Mouse (Mus musculus) spleen, adult 2 months (tissue): ENCODE results near the gene Arhgap18. TPM values are rescaled to one million over a fixed set of nuclear protein-coding genes. Genes with fewer than 3 reads are reported as not detected.

Experiments used
- DNase-seq, 2 experiments: peaks; one replicate each; pipeline versions ENCODE4 v3.0.0 to v3.0.0-alpha.2; 2012 to 2021; ENCODE audit warnings: low spot score in 2 of 2, low read depth in 1 of 2
- H3K27ac ChIP-seq: fragments of 200-500 bp; 2 replicates; pipeline ENCODE4 v1.5.1; 2012; ENCODE audit warnings: low read length, inconsistent platforms; ENCODE audit not compliant: insufficient read depth
- H3K27me3 ChIP-seq: fragments of 200-500 bp; 2 replicates; pipeline ENCODE4 v1.6.1; 2012; ENCODE audit warnings: mild to moderate bottlenecking, moderate library complexity, low read length, inconsistent platforms; ENCODE audit not compliant: control insufficient read depth, insufficient read depth
- H3K36me3 ChIP-seq: fragments of 200-500 bp; 2 replicates; pipeline ENCODE4 v1.6.1; 2012; ENCODE audit warnings: mild to moderate bottlenecking, low read length, inconsistent platforms; ENCODE audit not compliant: control insufficient read depth, insufficient read depth
- H3K4me1 ChIP-seq: fragments of 200-500 bp; 2 replicates; pipeline ENCODE4 v1.6.1; 2011; ENCODE audit warnings: inconsistent platforms; ENCODE audit not compliant: control insufficient read depth, insufficient read depth, insufficient read length
- H3K4me3 ChIP-seq: fragments of 200-500 bp; 2 replicates; pipeline ENCODE4 v1.5.1; 2011; ENCODE audit warnings: mild to moderate bottlenecking, inconsistent platforms; ENCODE audit not compliant: insufficient read depth, insufficient read length; ENCODE audit errors: extremely low read depth
- CTCF ChIP-seq: fragments of 200-500 bp; IDR thresholded peaks from 2 replicates; pipeline ENCODE4 v1.5.1; 2011; ENCODE audit warnings: mild to moderate bottlenecking, inconsistent platforms; ENCODE audit not compliant: insufficient read depth, insufficient read length, insufficient replicate concordance; ENCODE audit errors: extremely low read depth
- POLR2A ChIP-seq: fragments of 200-500 bp; IDR thresholded peaks from 2 replicates; pipeline ENCODE4 v1.6.1; 2011; ENCODE audit warnings: low read depth, low read length, inconsistent platforms
- WGBS: fragments of 180-500 bp; shearing (Covaris S2); methylation state at CpG from one replicate; pipeline ENCODE4 v1.1.7; 2018; 5-methylcytosine and 5-hydroxymethylcytosine counted together
- polyA plus RNA-seq: library from polyadenylated mRNA; depleted of rRNA; stranded (reverse); fragments of >200 nt; gene quantifications from 2 replicates; pipeline ENCODE4 v1.2.3, GENCODE M21; 2012

The Arhgap18 gene
- polyA plus RNA-seq, 1 experiment = 1.3 TPM

GRCm38 (mm10) chr10:26768943-26769342 lies 15.7 kb downstream of the Arhgap18 start:
- H3K4me1 ChIP-seq = peaks cover 7% of the 10 kb centered on the region; the same call in 1 of the 2 replicates
- H3K4me3 ChIP-seq = no peak overlapping the region
- no peaks in the 10 kb centered on the region for H3K27me3 ChIP-seq
- H3K36me3 ChIP-seq = no peaks in the 10 kb centered on the region
- WGBS = 77% methylated on average over 2 of the region's 2 CpGs
- no peak overlapping the region for H3K27ac ChIP-seq
- DNase-seq = no peak
- no peak for TF ChIP-seq POLR2A
- TF ChIP-seq CTCF = no peak

- Histone ChIP-seq H3K4me3 (no peak overlapping the region), H3K27ac (no peak overlapping the region), H3K27me3 (no peaks in the 10 kb centered on the region), H3K36me3 (no peaks in the 10 kb centered on the region), H3K4me1 (peaks cover 7% of the 10 kb centered on the region; the same call in 1 of the 2 replicates)
- TF ChIP-seq POLR2A = no peak
- no peak for TF ChIP-seq CTCF
- 92% methylated on average over 8 of the region's 8 CpGs for WGBS
- no peak for DNase-seq
These were observed 16.8 kb downstream of the Arhgap18 start for GRCm38 (mm10) chr10:26770035-26770434.

GRCm38 (mm10) chr10:26771938-26772623 lies 18.9 kb downstream of the Arhgap18 start:
- 8% methylated on average over 15 of the region's 15 CpGs for WGBS
- H3K27ac ChIP-seq = peak overlapping the region; percentile 61
- H3K4me1 ChIP-seq = peaks cover 7% of the 10 kb centered on the region; the same call in 1 of the 2 replicates
- DNase-seq = peak in 1 of 2 experiments; percentile 69
- TF ChIP-seq CTCF (no peak), POLR2A (peak; percentile 4; the same call in 1 of the 2 replicates)
- no peaks in the 10 kb centered on the region for H3K27me3 ChIP-seq
- no peaks in the 10 kb centered on the region for H3K36me3 ChIP-seq
- peak overlapping the region; percentile 70 for H3K4me3 ChIP-seq

GRCm38 (mm10) chr10:26772624-26773540 lies 19.7 kb downstream of the Arhgap18 start:
- H3K4me1 ChIP-seq = peaks cover 7% of the 10 kb centered on the region; the same call in 1 of the 2 replicates
- no peak for TF ChIP-seq CTCF
- no peak for TF ChIP-seq POLR2A
- H3K36me3 ChIP-seq = no peaks in the 10 kb centered on the region

GRCm38 (mm10) chr10:26773541-26773940 lies 20.3 kb downstream of the Arhgap18 start:
- no peak for DNase-seq
- Histone ChIP-seq H3K4me3 (no peak overlapping the region), H3K27ac (no peak overlapping the region), H3K4me1 (peaks cover 7% of the 10 kb centered on the region; the same call in 1 of the 2 replicates), H3K36me3 (no peaks in the 10 kb centered on the region), H3K27me3 (no peaks in the 10 kb centered on the region)
- no peak for TF ChIP-seq POLR2A
- TF ChIP-seq CTCF = no peak
- 58% methylated on average over 5 of the region's 5 CpGs for WGBS

More at GRCm38 (mm10) chr10:26772624-26773540, 19.7 kb downstream of the Arhgap18 start:
- H3K27ac ChIP-seq = peak overlapping the region; percentile 61
- peak overlapping the region; percentile 70 for H3K4me3 ChIP-seq
- no peaks in the 10 kb centered on the region for H3K27me3 ChIP-seq
- peak in 1 of 2 experiments; percentile 20 for DNase-seq
- WGBS = under 1% methylated on average over 22 of the region's 22 CpGs

GRCm38 (mm10) chr10:26774266-26774665 lies 21.0 kb downstream of the Arhgap18 start:
- Histone ChIP-seq H3K27me3 (no peaks in the 10 kb centered on the region), H3K4me3 (no peak overlapping the region), H3K4me1 (peaks cover 11% of the 10 kb centered on the region; the same call in 1 of the 2 replicates), H3K36me3 (no peaks in the 10 kb centered on the region), H3K27ac (no peak overlapping the region)
- TF ChIP-seq CTCF (no peak), POLR2A (no peak)
- no peak for DNase-seq
- 66% methylated on average over 1 of the region's 1 CpGs for WGBS
